Mouse (Mus musculus): ENCODE measurements around the gene Rgs13. TPM values are rescaled to one million over a fixed set of nuclear protein-coding genes. Genes with fewer than 3 reads are reported as not detected.

Rgs13 gene
- polyA plus RNA-seq, 1 experiment from 2014 or later: not detected

- Histone ChIP-seq H3K4me1 (ENCODE audit: control insufficient read depth in 2 of 2, insufficient read depth in 2 of 2, low read length in 2 of 2) (no peaks in the 10 kb centered on the region), H3K9me3 (ENCODE audit: control insufficient read depth, low read length) (no peaks in the 10 kb centered on the region), H3K9ac (ENCODE audit: low read length) (no peak overlapping the region), H3K27me3 (ENCODE audit: control insufficient read depth, insufficient read depth, low read length) (no peaks in the 10 kb centered on the region), H3K4me3 (ENCODE audit: control insufficient read depth in 1 of 2, insufficient read depth in 1 of 2, low read depth in 1 of 2, low read length in 2 of 2) (no peak overlapping the region), H3K4me2 (ENCODE audit: low read length) (no peak overlapping the region), H3K27ac (replicated peaks in 1 of 2; ENCODE audit: control insufficient read depth in 1 of 2, insufficient read depth in 1 of 2, low read depth in 2 of 2, low read length in 2 of 2) (no peak overlapping the region), H3K36me3 (ENCODE audit: control insufficient read depth, insufficient read depth, low read length) (no peaks in the 10 kb centered on the region)
- 84% methylated on average over 6 of the region's 6 CpGs for WGBS
- no peak for ATAC-seq (ENCODE audit: insufficient number of reproducible peaks, insufficient read depth, low FRiP score, low read depth)
Observed at GRCm38 (mm10) chr1:144115848-144116727, 61.1 kb downstream of the Rgs13 start.

DNA sequence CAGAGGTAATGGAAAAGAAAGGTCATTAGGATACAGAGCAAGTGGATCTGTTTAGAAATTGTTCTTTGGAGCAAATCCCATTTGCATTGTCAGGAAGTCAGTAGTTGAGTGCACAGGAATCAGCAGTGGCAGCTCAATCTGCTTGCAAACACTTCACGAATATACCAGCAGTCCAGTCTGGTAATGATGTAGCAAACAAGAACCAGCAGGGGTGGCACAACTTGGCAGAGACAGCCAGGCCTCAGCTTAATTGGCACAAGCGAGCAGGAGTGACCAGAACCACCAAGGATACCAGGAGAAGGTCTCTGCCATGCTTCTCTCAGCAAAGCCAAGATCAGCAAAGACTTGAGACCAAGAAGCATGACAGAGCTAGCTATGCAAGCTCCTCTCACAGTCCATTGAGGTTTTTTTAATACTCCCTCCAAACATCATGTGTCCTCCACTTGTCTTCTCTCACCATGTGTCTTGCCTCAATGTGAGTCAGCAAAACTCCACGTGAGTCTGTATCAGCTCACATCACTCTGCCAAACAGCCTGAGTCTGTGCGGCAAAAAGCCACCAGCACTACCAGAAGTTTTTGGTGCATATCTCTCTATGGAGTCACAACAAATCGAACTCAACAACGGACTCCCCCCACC is 63.6 kb downstream of the Rgs13 start:
- H3K36me3 ChIP-seq (ENCODE audit: control insufficient read depth, insufficient read depth, low read length): no peaks in the 10 kb centered on the region
- H3K9ac ChIP-seq (ENCODE audit: low read length): no peak overlapping the region
- no peak overlapping the region for H3K27ac ChIP-seq (replicated peaks in 1 of 2; ENCODE audit: control insufficient read depth in 1 of 2, insufficient read depth in 1 of 2, low read depth in 2 of 2, low read length in 2 of 2)
- H3K4me2 ChIP-seq (ENCODE audit: low read length): no peak overlapping the region
- no peaks in the 10 kb centered on the region for H3K4me1 ChIP-seq (ENCODE audit: control insufficient read depth in 2 of 2, insufficient read depth in 2 of 2, low read length in 2 of 2)
- 68% methylated on average over 6 of the region's 6 CpGs for WGBS
- no peak overlapping the region for H3K4me3 ChIP-seq (ENCODE audit: control insufficient read depth in 1 of 2, insufficient read depth in 1 of 2, low read depth in 1 of 2, low read length in 2 of 2)
- H3K9me3 ChIP-seq (ENCODE audit: control insufficient read depth, low read length): no peaks in the 10 kb centered on the region
- no peak for ATAC-seq (ENCODE audit: insufficient number of reproducible peaks, insufficient read depth, low FRiP score, low read depth)
- H3K27me3 ChIP-seq (ENCODE audit: control insufficient read depth, insufficient read depth, low read length): no peaks in the 10 kb centered on the region

- 48% methylated on average over 2 of the region's 2 CpGs for WGBS
- Histone ChIP-seq H3K27me3 (ENCODE audit: control insufficient read depth, insufficient read depth, low read length) (no peaks in the 10 kb centered on the region), H3K4me3 (ENCODE audit: control insufficient read depth in 1 of 2, insufficient read depth in 1 of 2, low read depth in 1 of 2, low read length in 2 of 2) (no peak overlapping the region), H3K4me2 (ENCODE audit: low read length) (no peak overlapping the region), H3K9me3 (ENCODE audit: control insufficient read depth, low read length) (no peaks in the 10 kb centered on the region), H3K36me3 (ENCODE audit: control insufficient read depth, insufficient read depth, low read length) (no peaks in the 10 kb centered on the region), H3K27ac (replicated peaks in 1 of 2; ENCODE audit: control insufficient read depth in 1 of 2, insufficient read depth in 1 of 2, low read depth in 2 of 2, low read length in 2 of 2) (no peak overlapping the region), H3K4me1 (ENCODE audit: control insufficient read depth in 2 of 2, insufficient read depth in 2 of 2, low read length in 2 of 2) (no peaks in the 10 kb centered on the region), H3K9ac (ENCODE audit: low read length) (no peak overlapping the region)
- no peak for ATAC-seq (ENCODE audit: insufficient number of reproducible peaks, insufficient read depth, low FRiP score, low read depth)
Observed at GRCm38 (mm10) chr1:144112946-144113345, 64.2 kb downstream of the Rgs13 start.

DNA sequence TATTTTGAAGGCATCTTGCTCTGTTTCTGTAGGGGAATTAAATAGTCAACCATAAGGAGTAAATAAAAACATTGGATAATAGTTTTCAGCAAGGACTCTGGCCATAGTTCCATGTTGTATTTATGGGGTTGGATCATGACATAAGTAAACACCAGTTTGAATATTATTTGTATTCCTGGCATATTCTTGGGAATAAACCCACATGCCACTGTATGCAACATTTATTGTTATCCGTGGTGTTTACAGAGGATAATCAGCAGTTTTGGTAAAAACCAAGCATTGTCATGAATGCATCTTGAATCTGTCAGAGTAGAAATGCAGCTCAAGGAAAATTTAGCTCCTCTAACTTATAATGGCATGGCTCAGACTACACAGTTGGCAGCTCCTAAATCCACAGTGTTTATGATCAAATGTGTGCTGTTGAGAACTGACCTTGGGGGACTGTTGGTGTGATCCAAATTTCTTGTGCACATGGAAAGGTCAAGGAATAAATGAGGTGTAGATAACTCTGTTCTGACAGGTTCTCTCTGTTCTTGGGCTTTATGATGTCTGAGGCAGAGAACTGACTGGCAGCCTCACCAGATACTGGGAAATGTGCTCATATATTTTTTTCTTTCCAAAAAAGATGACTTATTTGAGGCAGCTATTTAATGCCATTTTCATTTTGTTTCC is 78.4 kb downstream of the Rgs13 start:
- Histone ChIP-seq H3K4me2 (ENCODE audit: low read length) (no peak overlapping the region), H3K4me3 (ENCODE audit: control insufficient read depth in 1 of 2, insufficient read depth in 1 of 2, low read depth in 1 of 2, low read length in 2 of 2) (no peak overlapping the region), H3K36me3 (ENCODE audit: control insufficient read depth, insufficient read depth, low read length) (no peaks in the 10 kb centered on the region), H3K27ac (replicated peaks in 1 of 2; ENCODE audit: control insufficient read depth in 1 of 2, insufficient read depth in 1 of 2, low read depth in 2 of 2, low read length in 2 of 2) (no peak overlapping the region), H3K4me1 (ENCODE audit: control insufficient read depth in 2 of 2, insufficient read depth in 2 of 2, low read length in 2 of 2) (peaks cover 0 to 4% of the 10 kb centered on the region in 2 experiments; a peak in 1 of 4 replicates), H3K9ac (ENCODE audit: low read length) (no peak overlapping the region), H3K9me3 (ENCODE audit: control insufficient read depth, low read length) (no peaks in the 10 kb centered on the region), H3K27me3 (ENCODE audit: control insufficient read depth, insufficient read depth, low read length) (no peaks in the 10 kb centered on the region)
- 61% methylated on average over 1 of the region's 1 CpGs for WGBS
- ATAC-seq (ENCODE audit: insufficient number of reproducible peaks, insufficient read depth, low FRiP score, low read depth): no peak

GRCm38 (mm10) chr1:144090410-144090809 is 86.8 kb downstream of the Rgs13 start:
- H3K27me3 ChIP-seq (ENCODE audit: control insufficient read depth, insufficient read depth, low read length): no peaks in the 10 kb centered on the region
- H3K27ac ChIP-seq (replicated peaks in 1 of 2; ENCODE audit: control insufficient read depth in 1 of 2, insufficient read depth in 1 of 2, low read depth in 2 of 2, low read length in 2 of 2): no peak overlapping the region
- 77% methylated on average over 1 of the region's 1 CpGs for WGBS
- no peak overlapping the region for H3K9ac ChIP-seq (ENCODE audit: low read length)
- no peaks in the 10 kb centered on the region for H3K36me3 ChIP-seq (ENCODE audit: control insufficient read depth, insufficient read depth, low read length)
- H3K9me3 ChIP-seq (ENCODE audit: control insufficient read depth, low read length): no peaks in the 10 kb centered on the region
- no peak for ATAC-seq (ENCODE audit: insufficient number of reproducible peaks, insufficient read depth, low FRiP score, low read depth)
- no peak overlapping the region for H3K4me3 ChIP-seq (ENCODE audit: control insufficient read depth in 1 of 2, insufficient read depth in 1 of 2, low read depth in 1 of 2, low read length in 2 of 2)
- H3K4me2 ChIP-seq (ENCODE audit: low read length): no peak overlapping the region
- H3K4me1 ChIP-seq (ENCODE audit: control insufficient read depth in 2 of 2, insufficient read depth in 2 of 2, low read length in 2 of 2): no peaks in the 10 kb centered on the region

Other genes with a start within 250 kb of the Rgs13 start
- 19.8 and 23.6 TPM in 2 replicates for gene Rgs2, start 173.2 kb downstream of the Rgs13 start, polyA plus RNA-seq (2014; fragmentation: Nextera tagmentation; extraction: Ambion mirVana)
- gene Rgs1, start 71.9 kb upstream of the Rgs13 start, polyA plus RNA-seq (2014; fragmentation: Nextera tagmentation; extraction: Ambion mirVana): 0.38 and 0.69 TPM in 2 replicates